Mouse (Mus musculus): ENCODE data around the gene Pde6g. TPM values are rescaled to one million over a fixed set of nuclear protein-coding genes. Genes with fewer than 3 reads are reported as not detected.

Pde6g gene
- total RNA-seq (2015), result 1.1 TPM in 1 of 2 replicates, not detected in the other
- not detected in 2 replicates for total RNA-seq (2017)

DNA sequence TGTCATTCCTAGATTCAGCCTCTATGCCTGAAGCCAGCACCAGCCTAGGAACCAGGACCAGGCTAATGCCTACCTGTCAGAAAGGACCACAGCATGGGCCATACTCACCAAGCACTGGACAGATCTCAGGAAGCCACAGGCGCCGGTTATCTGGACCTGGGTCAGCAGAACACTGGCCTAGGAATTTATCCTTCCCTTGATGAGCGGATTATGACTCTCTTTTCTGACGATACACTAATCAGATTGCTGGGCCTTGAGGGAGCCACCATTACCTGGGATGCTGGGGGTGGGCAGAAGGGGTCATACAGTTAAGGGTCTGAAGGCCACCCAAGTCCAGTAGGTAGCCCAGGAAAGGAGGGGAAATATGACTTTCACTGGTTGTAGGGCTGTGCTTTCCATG, at the start of gene Pde6g:
Gene Pde6g, minus strand, starts transcription at position 195 of the 400 bp plus-strand sequence.
- ATAC-seq (ENCODE audit: poor library complexity, severe bottlenecking), result no peak

DNA sequence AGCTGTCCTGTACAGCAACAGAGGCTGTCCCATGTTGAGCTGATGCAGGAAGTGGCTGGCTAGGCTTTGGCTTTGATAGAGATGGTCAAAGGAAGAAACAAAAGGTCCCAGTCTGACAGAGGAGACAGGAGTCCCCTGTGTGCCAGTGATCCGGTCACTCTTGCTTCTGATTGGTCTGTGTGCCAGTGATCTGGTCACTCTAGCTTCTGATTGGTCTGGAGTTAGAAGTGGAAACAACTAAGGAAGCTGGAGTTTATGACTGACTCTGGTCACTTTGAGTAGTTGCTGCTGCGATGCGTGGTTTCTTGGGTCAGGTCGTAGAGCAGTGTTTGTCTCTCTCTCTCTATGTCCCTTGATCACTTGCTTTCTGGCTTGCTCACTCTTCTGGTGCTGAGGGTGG, 48.4 kb upstream of the Pde6g start:
- no peak for ATAC-seq (ENCODE audit: poor library complexity, severe bottlenecking)

DNA sequence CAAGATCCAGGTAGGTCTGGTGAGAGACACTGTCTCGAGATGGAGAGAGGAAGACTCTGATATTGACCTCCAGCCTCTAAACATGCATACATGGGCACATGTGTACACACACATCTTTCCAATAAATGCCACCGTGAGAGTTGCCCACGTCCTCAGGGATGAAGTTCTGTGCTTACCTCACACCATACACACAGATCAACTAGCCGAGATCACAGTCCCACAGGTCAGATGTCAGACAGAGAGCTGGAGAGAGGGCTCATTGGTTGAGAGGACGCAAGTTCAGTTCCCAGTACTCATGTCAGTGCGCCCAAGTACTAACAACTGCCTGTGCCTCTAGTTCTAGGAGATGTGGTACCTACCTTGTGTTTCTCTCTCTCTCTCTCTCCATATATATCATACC, 47.7 kb upstream of the Pde6g start:
- ATAC-seq (ENCODE audit: poor library complexity, severe bottlenecking), result no peak

DNA sequence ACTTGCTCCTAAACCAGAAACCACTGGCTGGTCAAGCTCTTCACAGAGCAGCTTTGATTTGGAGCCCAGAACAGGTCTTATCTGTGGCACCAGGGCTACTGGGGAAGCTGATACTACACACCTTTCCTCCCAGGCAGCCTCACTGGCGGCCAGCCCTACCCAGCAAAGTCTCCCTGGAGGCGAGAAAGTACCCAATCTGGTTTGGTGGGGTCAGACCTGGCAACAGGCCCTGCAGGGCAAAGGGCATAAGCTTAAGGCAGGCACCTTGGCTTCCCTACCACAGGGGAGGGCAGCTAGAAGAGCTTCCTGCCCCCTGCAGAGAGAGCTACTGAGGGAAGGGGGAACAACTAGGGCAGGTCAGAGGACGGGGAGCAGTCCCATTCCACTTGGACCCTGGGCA, 47.1 kb upstream of the Pde6g start:
- no peak for ATAC-seq (ENCODE audit: poor library complexity, severe bottlenecking)

DNA sequence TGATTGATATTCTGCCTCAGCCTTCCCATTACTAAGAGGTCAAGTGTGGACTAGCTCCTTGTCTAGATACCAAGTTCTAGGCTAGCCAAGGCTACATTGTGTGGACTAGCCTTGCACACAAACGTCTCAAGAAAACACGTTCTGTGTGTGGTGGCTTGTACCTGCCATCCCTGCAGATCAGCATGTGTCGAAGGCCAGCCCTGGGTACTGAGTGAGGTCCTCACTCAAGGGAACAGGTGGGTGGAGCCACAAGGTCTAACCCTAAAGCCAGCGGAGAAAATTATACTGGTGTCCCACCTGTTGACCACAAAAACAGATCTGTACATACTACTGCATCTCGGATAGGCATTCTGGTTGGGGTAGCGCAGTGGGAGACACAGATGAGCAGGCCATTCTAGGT, 46.6 kb upstream of the Pde6g start:
- ATAC-seq (ENCODE audit: poor library complexity, severe bottlenecking), result no peak

DNA sequence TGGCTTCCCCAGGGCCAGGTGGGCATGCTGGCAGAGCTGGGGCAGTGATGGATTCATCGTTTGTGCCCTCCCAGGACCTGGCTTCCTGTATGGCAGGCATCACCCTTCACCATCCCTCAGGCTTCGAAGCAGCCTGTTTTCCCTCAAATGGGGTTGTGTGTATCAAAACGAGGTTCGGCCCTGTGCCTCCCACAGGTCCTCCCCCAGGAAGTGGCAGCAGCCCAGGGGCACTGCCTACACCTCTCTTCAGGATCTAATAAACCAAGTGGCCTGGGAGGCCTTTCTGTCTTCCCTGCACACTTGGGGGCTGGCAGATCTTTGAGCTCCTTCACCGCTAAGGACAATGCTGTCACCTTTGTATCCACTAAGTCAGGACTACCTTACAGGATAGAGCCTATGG, 45.6 kb upstream of the Pde6g start:
- no peak for ATAC-seq (ENCODE audit: poor library complexity, severe bottlenecking)

DNA sequence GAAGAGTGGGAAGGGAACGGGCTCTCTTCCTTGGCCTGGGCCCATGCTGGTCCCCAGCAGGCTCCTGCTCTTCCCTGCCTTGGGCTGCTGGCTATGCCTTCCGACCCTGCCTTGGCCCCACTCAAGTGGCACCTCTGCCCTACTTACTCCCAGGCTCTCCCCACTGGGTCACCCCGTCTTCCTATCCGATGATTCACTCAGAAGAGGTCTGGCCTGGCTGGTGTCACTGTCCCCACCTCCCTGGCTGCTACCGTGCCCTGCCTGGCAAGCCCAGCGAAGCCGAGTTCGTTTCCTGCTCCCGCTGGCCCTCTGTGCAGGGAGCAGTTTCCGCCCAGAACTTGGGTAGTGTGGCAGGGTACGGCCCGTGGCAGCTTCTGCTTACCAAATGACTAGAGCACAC, 44.9 kb upstream of the Pde6g start:
- no peak for ATAC-seq (ENCODE audit: poor library complexity, severe bottlenecking)

DNA sequence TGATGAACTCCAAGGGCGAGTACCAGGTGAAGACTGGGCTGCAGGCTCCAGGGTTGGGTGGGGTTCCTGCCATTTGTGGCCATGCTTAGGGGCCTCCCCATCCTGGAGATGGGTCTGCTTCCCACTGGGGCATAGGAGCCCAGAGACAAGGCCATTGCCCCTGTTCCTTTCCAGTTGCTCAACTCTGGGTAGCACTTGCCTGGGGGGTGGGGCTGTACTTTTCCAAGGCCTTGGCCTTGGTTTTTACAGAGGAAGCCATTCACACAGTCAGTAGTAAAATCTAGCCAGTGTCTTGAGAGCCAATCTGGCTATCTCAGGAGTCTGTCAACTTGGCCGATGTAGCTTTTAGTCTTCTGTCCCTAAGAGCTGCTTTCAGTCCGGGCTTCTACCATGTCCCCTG, 44.1 kb upstream of the Pde6g start:
- no peak for ATAC-seq (ENCODE audit: poor library complexity, severe bottlenecking)

DNA sequence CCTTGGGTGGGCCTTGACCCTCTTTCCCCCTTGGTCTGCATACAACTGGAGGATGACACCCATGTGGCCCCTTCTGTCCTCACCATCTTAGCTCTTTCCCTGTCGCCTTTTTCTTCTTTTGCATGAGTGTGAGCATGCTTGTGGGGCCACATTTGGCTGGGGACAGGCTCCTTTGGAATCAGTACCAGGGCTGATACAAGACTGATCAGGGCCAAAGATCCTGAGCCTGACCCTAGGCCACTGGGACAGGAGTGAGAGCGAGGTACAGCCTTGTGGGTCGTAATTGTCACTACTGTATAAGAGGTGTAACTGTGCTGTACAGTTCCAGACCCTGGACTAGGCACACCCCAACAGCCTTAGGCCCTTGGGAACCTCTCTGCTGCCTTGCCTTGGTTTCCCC, 40.6 kb upstream of the Pde6g start:
- ATAC-seq (ENCODE audit: poor library complexity, severe bottlenecking), result no peak

DNA sequence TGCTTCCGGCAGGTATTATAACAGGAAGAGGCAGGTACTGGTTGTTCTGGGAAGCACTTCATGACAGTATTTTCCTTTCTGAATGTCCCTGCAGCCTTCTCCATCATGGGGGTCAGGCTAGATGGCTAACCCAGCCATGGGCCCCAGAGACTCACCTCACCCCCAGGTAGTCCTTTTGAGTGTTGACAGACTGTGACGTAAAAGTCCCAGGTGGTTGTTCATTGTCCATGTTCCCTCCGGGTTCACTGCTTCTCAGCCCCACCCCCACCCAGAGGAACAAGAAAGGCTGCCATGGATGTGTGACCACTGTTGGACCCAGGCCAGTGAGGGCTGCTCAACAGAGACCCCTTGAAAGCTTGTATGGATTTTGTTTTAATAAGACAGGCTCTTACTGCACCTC, 40.1 kb upstream of the Pde6g start:
- ATAC-seq (ENCODE audit: poor library complexity, severe bottlenecking), result no peak

DNA sequence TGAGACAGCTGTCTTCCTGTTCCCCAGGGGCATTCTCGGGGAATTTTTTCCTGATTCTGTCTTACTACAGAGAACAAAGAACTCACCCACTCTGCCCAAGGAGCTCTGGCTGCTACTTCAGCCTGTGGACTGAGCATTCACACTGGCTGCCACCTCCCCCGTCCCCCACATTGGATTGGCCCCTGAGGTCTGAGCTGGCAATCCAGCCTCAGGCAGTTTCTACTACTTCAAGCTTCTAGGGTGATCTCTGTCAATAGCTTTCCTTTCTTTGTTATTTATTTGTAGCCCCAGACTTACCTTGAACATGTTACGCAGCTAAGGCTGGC, 39.5 kb upstream of the Pde6g start:
- no peak for ATAC-seq (ENCODE audit: poor library complexity, severe bottlenecking)

DNA sequence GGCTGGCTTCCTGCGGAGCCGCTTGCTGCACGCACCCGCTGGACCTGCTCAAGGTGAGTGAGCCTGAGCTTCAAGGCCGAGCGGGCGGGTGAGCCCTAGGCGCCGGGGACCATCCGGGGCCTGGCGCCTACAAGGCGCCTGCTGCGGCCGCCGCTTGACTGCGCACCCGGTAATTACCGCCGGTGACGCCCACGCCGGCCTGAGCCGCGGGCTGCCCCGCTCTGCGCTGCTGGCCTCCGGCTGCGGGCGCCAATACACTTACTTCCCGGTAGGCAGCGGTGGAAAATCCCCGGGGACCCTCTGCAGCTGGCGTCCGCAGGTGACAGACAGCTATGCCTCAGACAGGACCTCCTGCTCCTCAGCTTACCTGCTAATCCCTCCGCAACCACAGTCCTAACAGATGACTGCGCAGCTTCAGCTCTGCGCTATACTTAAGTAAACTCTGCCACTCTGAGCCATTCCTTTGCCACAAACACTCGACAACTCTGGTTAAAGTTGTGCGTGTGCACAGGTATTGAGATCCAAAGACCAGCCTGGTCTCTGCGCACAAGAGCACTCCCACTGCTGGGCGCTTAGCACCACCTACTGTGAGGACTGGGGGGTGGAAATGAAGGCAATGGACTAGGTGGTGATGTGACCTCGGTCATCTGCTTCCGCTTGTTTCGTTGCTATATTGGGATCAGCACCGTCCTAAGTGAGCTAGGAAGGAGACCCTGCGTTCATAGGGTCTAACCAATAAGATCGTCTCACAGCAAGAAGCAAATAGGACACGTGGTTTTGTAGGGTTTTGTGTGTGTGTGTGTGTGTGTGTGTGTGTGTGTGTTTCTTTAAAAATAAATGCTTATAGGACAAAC, 39.0 kb upstream of the Pde6g start:
- ATAC-seq (ENCODE audit: poor library complexity, severe bottlenecking), result peak; percentile 43

DNA sequence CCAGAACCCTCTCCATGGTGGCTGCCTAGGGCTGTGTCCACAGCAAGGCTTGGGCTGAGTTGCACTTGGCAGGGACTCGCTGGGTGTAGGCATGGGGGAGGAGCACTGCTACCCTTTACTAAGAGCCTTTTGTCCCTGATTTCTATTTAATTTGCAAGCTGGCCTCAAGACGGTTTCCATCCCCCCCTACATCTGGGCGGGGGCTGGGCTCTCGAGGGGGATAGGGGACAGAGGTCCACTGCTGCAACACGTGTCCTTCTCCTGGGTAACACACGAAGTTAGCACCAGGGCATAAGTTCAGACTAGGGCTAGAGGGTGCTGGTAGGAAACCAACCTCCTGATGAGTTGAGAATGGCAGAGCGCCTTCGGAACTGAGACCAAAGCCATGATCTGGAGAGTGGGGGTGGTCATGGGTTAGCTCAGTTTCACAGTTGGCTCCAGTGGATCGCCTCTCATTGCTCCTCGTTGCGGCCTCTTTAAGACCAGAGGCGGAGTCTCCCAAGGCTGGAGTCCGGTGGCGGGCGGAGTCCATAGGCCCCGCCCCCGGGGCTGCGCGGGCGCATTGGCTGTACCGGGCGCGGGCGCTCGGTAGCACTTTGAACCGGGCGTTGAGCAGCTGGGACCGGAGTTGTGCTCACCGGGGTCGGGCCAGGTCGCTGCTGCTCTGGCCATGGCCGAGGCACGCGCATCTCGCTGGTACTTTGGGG, 38.2 kb upstream of the Pde6g start, which contains the start of gene Slc25a10:
Gene Slc25a10, plus strand, starts transcription at position 524 of the 707 bp plus-strand sequence.
- peak; percentile 81 for ATAC-seq (ENCODE audit: poor library complexity, severe bottlenecking)

DNA sequence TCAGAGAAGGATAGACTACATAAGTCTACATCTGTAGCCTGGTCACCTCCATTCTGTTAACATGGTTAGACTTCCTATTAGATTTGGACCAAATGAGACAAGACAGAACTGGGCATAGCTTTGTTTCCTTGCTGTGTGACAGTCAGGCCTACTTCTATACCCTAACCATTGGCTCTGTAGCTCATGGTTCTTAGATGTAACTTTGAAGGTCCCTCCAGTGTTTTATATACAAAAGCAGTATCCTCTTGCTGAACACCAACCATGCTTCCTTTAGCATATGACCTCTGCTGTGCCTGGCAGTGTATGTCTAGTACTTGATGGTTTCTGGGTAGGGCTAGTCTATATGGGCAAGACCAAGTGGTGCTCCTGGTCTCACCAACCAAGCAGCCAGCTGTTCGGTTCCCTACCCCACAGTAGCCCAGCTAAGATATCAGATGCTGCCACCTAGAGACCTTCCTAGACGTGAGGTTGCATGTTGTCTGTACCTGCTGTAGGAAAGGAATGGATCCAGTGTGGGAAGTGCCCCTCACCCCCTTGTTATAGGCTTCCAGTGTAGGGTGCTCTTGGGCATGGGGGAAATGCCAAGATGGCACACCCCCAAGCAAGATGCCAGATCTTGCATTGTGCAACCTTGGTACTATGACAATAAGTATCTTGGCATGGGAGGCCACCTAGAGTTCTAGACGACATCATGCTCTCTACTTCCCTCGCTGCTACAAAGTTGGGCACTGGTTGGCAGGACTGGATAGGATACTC, 37.2 kb upstream of the Pde6g start:
- ATAC-seq (ENCODE audit: poor library complexity, severe bottlenecking), result no peak

DNA sequence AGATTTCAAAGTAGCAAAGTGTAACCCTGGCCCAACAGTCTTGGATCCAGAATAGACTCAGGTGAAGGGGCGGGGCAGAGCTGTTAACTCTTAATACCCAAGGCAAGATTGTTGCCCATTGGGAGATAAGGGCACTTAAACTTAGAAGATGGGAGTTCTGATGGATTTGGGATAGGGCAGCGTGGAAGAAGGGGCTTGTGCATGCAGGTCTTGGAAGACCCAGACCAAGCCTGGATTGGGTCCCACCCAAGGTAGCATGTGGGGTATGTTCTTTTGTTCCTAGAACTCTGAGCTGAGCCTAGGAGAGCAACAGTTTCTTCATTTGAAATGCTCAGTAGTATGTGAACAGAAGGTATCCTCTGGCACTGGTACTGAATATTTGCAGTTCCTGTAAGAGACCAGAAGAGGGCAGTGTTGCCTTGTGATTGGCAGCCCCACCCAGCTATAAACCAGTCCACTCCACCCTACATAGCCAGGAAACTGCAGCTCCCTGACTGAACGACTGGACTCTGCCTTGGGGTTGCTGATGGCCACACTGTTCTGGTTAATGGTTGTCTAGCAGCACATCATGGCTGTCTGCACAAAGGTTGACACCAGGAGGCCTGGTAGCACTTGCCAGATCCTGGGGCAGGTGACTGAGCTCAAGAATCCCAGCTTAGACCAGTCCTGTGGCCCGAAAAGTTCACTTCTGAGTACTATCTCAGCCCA, 35.9 kb upstream of the Pde6g start:
- peak; percentile 61 for ATAC-seq (ENCODE audit: poor library complexity, severe bottlenecking)

DNA sequence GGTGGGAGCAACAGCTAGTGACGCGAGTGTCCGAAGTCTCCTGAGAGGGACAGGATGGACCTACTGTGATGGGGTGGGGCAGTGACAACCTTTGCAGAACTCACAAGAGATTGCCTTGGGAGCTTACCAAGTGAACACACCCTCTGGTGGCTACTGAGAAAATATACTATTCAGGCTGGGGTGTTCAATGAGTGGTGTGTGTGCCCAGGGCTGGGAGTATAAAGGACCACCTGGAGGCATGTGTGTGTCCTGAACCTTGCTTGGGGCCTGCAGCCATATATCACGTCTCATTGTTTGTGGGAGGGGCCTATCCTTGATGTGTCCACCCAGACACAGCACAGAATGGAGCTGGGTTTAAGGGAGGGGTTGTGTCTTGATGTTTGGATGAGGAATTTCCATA, 35.2 kb upstream of the Pde6g start:
- ATAC-seq (ENCODE audit: poor library complexity, severe bottlenecking), result no peak

DNA sequence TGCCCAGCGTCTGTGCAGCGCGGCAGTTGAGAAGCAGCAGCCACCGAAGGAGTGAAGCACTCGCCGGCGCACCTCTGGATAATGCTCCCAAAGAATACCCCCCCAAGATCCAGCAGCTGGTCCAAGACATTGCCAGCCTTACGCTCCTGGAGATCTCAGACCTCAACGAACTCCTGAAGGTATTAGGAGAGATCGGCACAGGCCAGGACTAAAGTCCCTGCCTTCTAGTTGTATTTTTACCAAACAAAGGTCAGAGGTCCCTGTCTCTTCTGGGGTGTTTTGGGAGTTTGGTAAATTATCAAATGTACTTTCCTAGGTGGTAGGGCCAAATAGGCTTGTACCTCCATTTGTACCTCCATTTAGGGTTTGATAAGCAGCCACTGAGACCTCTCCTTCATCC, 32.0 kb upstream of the Pde6g start:
- no peak for ATAC-seq (ENCODE audit: poor library complexity, severe bottlenecking)

DNA sequence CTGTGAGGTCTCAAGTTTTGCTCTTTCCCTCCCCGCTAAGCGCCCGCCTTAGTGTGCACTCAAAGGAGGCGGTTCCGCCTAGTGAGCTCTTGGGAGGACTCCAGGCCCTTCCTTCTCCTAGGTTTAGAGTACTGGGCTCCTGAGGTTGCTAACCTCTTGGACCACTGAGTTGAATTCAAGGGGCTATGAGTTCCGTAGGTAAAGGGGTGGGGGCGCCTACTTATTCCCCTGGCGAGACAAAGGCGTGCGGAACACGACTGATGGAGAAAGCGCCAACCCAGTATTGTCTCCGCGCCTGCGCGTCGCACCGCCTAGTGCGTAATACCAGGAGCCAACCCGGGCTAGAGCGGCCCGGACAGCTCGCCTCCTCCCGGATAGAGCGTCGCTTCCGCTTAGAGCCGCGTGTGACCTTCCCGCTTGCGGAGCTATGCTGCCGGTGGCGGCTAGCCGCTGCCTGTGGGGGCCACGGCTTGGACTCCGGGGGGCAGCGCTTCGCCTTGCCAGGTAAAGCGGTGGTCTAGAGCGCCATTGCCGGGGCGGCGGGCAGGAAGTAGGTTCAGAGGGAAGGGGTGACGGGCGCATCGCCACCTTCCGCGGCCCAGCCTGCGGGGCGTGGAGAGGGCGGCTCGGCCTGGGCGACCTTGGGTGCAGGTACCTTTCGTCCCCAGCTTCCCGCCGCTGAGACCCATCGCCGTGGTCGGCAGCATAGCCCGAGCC, 31.1 kb upstream of the Pde6g start, which contains the start of gene Mrpl12:
Gene Mrpl12, plus strand, starts transcription at position 349 of the 717 bp plus-strand sequence.
- peak; percentile 92 for ATAC-seq (ENCODE audit: poor library complexity, severe bottlenecking)

DNA sequence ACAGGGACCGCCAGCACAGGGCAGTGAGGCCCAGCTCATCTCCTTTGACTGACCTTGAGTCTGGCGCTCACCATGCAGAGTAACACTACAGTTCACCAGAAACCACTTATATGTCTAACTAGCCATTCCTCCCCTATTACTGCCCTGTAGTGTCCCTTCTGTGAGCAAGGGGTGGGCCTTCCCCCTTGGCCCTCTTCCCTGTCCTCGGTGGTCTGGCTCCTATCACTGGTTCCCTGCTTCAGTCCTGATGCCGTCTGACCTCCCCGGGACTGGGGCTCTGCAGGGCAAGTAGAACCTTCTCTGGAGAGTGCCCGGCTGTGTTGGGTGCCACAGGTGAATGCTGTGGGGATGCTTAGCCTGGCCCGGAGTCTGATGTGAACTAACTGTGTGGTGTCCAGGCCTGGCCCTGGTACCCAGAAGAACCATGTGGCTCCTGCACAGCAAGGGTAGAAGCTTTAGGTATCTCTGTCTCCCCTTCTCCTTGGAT, 30.2 kb upstream of the Pde6g start:
- no peak for ATAC-seq (ENCODE audit: poor library complexity, severe bottlenecking)

DNA sequence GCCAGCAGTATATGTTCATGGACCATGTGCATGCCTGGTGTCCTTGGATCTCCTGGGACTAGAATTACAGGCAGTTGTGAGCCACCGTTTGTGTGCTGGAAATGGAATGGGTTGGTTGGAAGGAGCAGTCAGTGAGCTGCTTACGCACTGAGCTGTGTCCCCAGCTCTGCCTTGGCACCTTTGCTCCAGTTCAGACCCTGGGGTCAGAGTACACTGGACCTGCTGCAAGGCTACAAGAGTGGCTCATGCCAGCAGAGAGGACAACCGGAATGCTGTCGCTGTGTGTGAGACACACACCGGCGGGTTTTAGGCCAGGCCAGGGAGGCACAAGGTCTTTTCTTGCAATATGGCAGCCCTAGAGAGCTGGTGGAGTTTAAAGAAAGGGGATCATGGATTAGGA, 18.8 kb upstream of the Pde6g start:
- no peak for ATAC-seq (ENCODE audit: poor library complexity, severe bottlenecking)

Data from megakaryocyte, adult 5-6 weeks (primary cell).